Mouse (Mus musculus): ENCODE data around the gene Best3. TPM values are rescaled to one million over a fixed set of nuclear protein-coding genes. Genes with fewer than 3 reads are reported as not detected.
A peak's percentile ranks its signal among the peaks of the same experiment; 100 is the strongest.

Best3 gene
- polyA plus RNA-seq, 1 experiment from 2014 or later, result 4.6 TPM

GRCm38 (mm10) chr10:117049253-117049652, 63.1 kb downstream of the Best3 start:
- 76% methylated on average over 4 of the region's 4 CpGs for WGBS
- DNase-seq (ENCODE audit: low spot score), result no peak
- peaks cover 51% of the 10 kb centered on the region for H3K36me3 ChIP-seq (ENCODE audit: control insufficient read depth, insufficient read depth, low read length)
- peaks cover 7% of the 10 kb centered on the region; the same call in 1 of the 2 replicates for H3K4me1 ChIP-seq (ENCODE audit: control insufficient read depth, insufficient read depth, low read length)
- no peak for ATAC-seq (ENCODE audit: low read depth)
- no peak overlapping the region for H3K4me2 ChIP-seq (ENCODE audit: low read depth, low read length)
- H3K9me3 ChIP-seq (ENCODE audit: control insufficient read depth, low read length), result no peaks in the 10 kb centered on the region
- H3K27ac ChIP-seq (replicated peaks; ENCODE audit: low read depth, low read length), result no peak overlapping the region
- no peaks in the 10 kb centered on the region for H3K27me3 ChIP-seq (replicated peaks; ENCODE audit: control insufficient read depth, insufficient read depth, low read length)
- H3K9ac ChIP-seq (ENCODE audit: low read depth, low read length), result no peak overlapping the region
- no peak overlapping the region for H3K4me3 ChIP-seq (ENCODE audit: low read depth, low read length)

- H3K4me3 ChIP-seq (ENCODE audit: low read depth, low read length), result no peak overlapping the region
- DNase-seq (ENCODE audit: low spot score) (no peak), ATAC-seq (ENCODE audit: low read depth) (no peak)
- H3K9ac ChIP-seq (ENCODE audit: low read depth, low read length), result no peak overlapping the region
- WGBS, result 82% methylated on average over 4 of the region's 4 CpGs
- no peaks in the 10 kb centered on the region for H3K27me3 ChIP-seq (replicated peaks; ENCODE audit: control insufficient read depth, insufficient read depth, low read length)
- H3K27ac ChIP-seq (replicated peaks; ENCODE audit: low read depth, low read length), result no peak overlapping the region
- no peak overlapping the region for H3K4me2 ChIP-seq (ENCODE audit: low read depth, low read length)
- H3K4me1 ChIP-seq (ENCODE audit: control insufficient read depth, insufficient read depth, low read length), result peaks cover 7% of the 10 kb centered on the region; the same call in 1 of the 2 replicates
- H3K9me3 ChIP-seq (ENCODE audit: control insufficient read depth, low read length), result no peaks in the 10 kb centered on the region
- H3K36me3 ChIP-seq (ENCODE audit: control insufficient read depth, insufficient read depth, low read length), result peaks cover 59% of the 10 kb centered on the region
Measured at GRCm38 (mm10) chr10:117049961-117050597, 64.0 kb downstream of the Best3 start.

DNA sequence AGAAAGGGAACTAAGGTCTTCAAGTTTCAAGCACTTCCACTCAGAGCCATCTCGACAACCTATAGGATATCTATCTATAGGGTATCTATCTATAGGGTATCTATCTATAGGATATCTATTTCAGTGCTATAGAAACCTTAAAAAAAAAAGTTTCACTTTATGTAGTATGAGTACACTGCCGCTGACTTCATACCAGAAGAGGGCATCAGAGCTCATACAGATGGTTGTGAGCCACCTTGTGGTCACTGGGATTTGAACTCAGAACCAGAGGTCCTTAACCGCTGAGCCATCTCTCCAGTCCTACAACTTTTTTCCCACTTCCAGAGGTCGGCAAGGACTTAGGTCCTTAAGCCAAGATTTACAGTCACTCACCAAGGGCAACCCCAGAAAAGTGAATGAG, 69.6 kb downstream of the Best3 start:
- DNase-seq (ENCODE audit: low spot score) (no peak), ATAC-seq (ENCODE audit: low read depth) (no peak)
- no peaks in the 10 kb centered on the region for H3K4me1 ChIP-seq (ENCODE audit: control insufficient read depth, insufficient read depth, low read length)
- H3K4me2 ChIP-seq (ENCODE audit: low read depth, low read length), result no peak overlapping the region
- H3K27me3 ChIP-seq (replicated peaks; ENCODE audit: control insufficient read depth, insufficient read depth, low read length), result no peaks in the 10 kb centered on the region
- H3K4me3 ChIP-seq (ENCODE audit: low read depth, low read length), result no peak overlapping the region
- H3K9ac ChIP-seq (ENCODE audit: low read depth, low read length), result no peak overlapping the region
- no peaks in the 10 kb centered on the region for H3K9me3 ChIP-seq (ENCODE audit: control insufficient read depth, low read length)
- WGBS, result 87% methylated on average over 4 of the region's 4 CpGs
- no peak overlapping the region for H3K27ac ChIP-seq (replicated peaks; ENCODE audit: low read depth, low read length)
- H3K36me3 ChIP-seq (ENCODE audit: control insufficient read depth, insufficient read depth, low read length), result peaks cover 99% of the 10 kb centered on the region

DNA sequence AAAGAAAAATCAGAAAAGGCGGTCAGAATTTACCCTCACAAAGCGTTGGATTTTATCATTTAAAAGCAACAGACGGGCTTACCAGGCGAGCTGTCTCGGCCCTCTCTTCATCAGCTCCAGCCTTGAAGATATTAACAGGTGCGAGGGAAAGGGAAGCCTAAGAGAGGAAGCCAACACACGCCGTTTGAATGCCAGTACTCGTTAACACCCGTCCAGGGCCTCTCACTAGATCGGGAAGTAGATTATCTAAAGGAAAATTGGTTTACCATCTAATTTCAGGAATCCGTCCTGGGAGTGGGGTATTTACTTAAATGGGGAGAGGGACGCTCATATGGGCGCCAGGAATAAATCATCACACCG, 76.8 kb downstream of the Best3 start:
- DNase-seq (ENCODE audit: low spot score) (no peak), ATAC-seq (ENCODE audit: low read depth) (no peak)
- Histone ChIP-seq H3K4me2 (ENCODE audit: low read depth, low read length) (peak overlapping the region; percentile 94), H3K9ac (ENCODE audit: low read depth, low read length) (peak overlapping the region; percentile 85), H3K27me3 (replicated peaks; ENCODE audit: control insufficient read depth, insufficient read depth, low read length) (no peaks in the 10 kb centered on the region), H3K4me1 (ENCODE audit: control insufficient read depth, insufficient read depth, low read length) (peaks cover 6% of the 10 kb centered on the region; the same call in 1 of the 2 replicates), H3K27ac (replicated peaks; ENCODE audit: low read depth, low read length) (peak overlapping the region; percentile 88; the same call in 1 of the 2 replicates), H3K36me3 (ENCODE audit: control insufficient read depth, insufficient read depth, low read length) (peaks cover 43% of the 10 kb centered on the region), H3K4me3 (ENCODE audit: low read depth, low read length) (peak overlapping the region; percentile 87), H3K9me3 (ENCODE audit: control insufficient read depth, low read length) (no peaks in the 10 kb centered on the region)
- 3% methylated on average over 15 of the region's 15 CpGs for WGBS

GRCm38 (mm10) chr10:117063254-117064021, 77.3 kb downstream of the Best3 start, which contains the start of gene Cct2:
TSS of gene Cct2 (minus strand) at chr10:117063814.
- H3K27ac ChIP-seq (replicated peaks; ENCODE audit: low read depth, low read length), result peak within 1 kb of the TSS; percentile 95
- peaks cover 38% of the 10 kb centered on the region for H3K36me3 ChIP-seq (ENCODE audit: control insufficient read depth, insufficient read depth, low read length)
- WGBS, result under 1% methylated on average over 63 of the region's 68 CpGs
- H3K4me2 ChIP-seq (ENCODE audit: low read depth, low read length), result peak within 1 kb of the TSS; percentile 94
- H3K4me3 ChIP-seq (ENCODE audit: low read depth, low read length), result peak within 1 kb of the TSS; percentile 87
- ATAC-seq (ENCODE audit: low read depth), result peak; percentile 94
- H3K9ac ChIP-seq (ENCODE audit: low read depth, low read length), result peak within 1 kb of the TSS; percentile 85
- H3K4me1 ChIP-seq (ENCODE audit: control insufficient read depth, insufficient read depth, low read length), result peaks cover 6% of the 10 kb centered on the region; the same call in 1 of the 2 replicates
- H3K9me3 ChIP-seq (ENCODE audit: control insufficient read depth, low read length), result no peaks in the 10 kb centered on the region
- peak; percentile 98 for DNase-seq (ENCODE audit: low spot score)
- no peaks in the 10 kb centered on the region for H3K27me3 ChIP-seq (replicated peaks; ENCODE audit: control insufficient read depth, insufficient read depth, low read length)

- Histone ChIP-seq H3K4me3 (ENCODE audit: low read depth, low read length) (peak overlapping the region; percentile 87), H3K9me3 (ENCODE audit: control insufficient read depth, low read length) (no peaks in the 10 kb centered on the region), H3K36me3 (ENCODE audit: control insufficient read depth, insufficient read depth, low read length) (peaks cover 31% of the 10 kb centered on the region), H3K4me1 (ENCODE audit: control insufficient read depth, insufficient read depth, low read length) (peaks cover 6% of the 10 kb centered on the region; the same call in 1 of the 2 replicates), H3K4me2 (ENCODE audit: low read depth, low read length) (peak overlapping the region; percentile 70), H3K27ac (replicated peaks; ENCODE audit: low read depth, low read length) (peak overlapping the region; percentile 95), H3K27me3 (replicated peaks; ENCODE audit: control insufficient read depth, insufficient read depth, low read length) (no peaks in the 10 kb centered on the region), H3K9ac (ENCODE audit: low read depth, low read length) (peak overlapping the region; percentile 64)
- no peak for DNase-seq (ENCODE audit: low spot score)
- WGBS, result 11% methylated on average over 7 of the region's 7 CpGs
- ATAC-seq (ENCODE audit: low read depth), result no peak
Measured at GRCm38 (mm10) chr10:117064076-117064475, 78.0 kb downstream of the Best3 start.

GRCm38 (mm10) chr10:117069109-117069508, 83.0 kb downstream of the Best3 start:
- peaks cover 36% of the 10 kb centered on the region for H3K36me3 ChIP-seq (ENCODE audit: control insufficient read depth, insufficient read depth, low read length)
- 0 out of 2 replicates have a peak, but pooled peaks cover 2% of the 10 kb centered on the region for H3K4me1 ChIP-seq (ENCODE audit: control insufficient read depth, insufficient read depth, low read length)
- H3K9ac ChIP-seq (ENCODE audit: low read depth, low read length), result no peak overlapping the region
- H3K27ac ChIP-seq (replicated peaks; ENCODE audit: low read depth, low read length), result no peak overlapping the region
- H3K9me3 ChIP-seq (ENCODE audit: control insufficient read depth, low read length), result no peaks in the 10 kb centered on the region
- WGBS, result 92% methylated on average over 3 of the region's 3 CpGs
- no peaks in the 10 kb centered on the region for H3K27me3 ChIP-seq (replicated peaks; ENCODE audit: control insufficient read depth, insufficient read depth, low read length)
- no peak overlapping the region for H3K4me2 ChIP-seq (ENCODE audit: low read depth, low read length)
- no peak for DNase-seq (ENCODE audit: low spot score)
- H3K4me3 ChIP-seq (ENCODE audit: low read depth, low read length), result no peak overlapping the region
- ATAC-seq (ENCODE audit: low read depth), result no peak

GRCm38 (mm10) chr10:117072191-117072888, 86.2 kb downstream of the Best3 start:
- H3K4me1 ChIP-seq (ENCODE audit: control insufficient read depth, insufficient read depth, low read length), result no peaks in the 10 kb centered on the region
- peaks cover 64% of the 10 kb centered on the region for H3K36me3 ChIP-seq (ENCODE audit: control insufficient read depth, insufficient read depth, low read length)

More at GRCm38 (mm10) chr10:117072191-117072888, 86.2 kb downstream of the Best3 start:
- ATAC-seq (ENCODE audit: low read depth) (no peak), DNase-seq (ENCODE audit: low spot score) (no peak)
- Histone ChIP-seq H3K4me3 (ENCODE audit: low read depth, low read length) (no peak overlapping the region), H3K9me3 (ENCODE audit: control insufficient read depth, low read length) (no peaks in the 10 kb centered on the region), H3K4me2 (ENCODE audit: low read depth, low read length) (no peak overlapping the region), H3K9ac (ENCODE audit: low read depth, low read length) (no peak overlapping the region), H3K27ac (replicated peaks; ENCODE audit: low read depth, low read length) (no peak overlapping the region), H3K27me3 (replicated peaks; ENCODE audit: control insufficient read depth, insufficient read depth, low read length) (no peaks in the 10 kb centered on the region)
- 91% methylated on average over 18 of the region's 18 CpGs for WGBS

Data from embryonic facial prominence, embryonic 14.5 days (tissue).